Mouse (Mus musculus) lung, embryonic 14.5 days (tissue): ENCODE results near the gene Cabp2. TPM values are rescaled to one million over a fixed set of nuclear protein-coding genes. Genes with fewer than 3 reads are reported as not detected.
"Not testable (repeated sequence)": the region's sequence is repeated elsewhere in the genome, so short reads cannot be mapped to it uniquely, and the experiment has no call there.

Source experiments
- ATAC-seq: fragments of 200-750 bp; cut with Nextera tagmentation; 2 replicates; pipeline ENCODE4 v1.8.0; 2017; ENCODE audit warnings: mild to moderate bottlenecking, moderate TSS enrichment, moderate library complexity; ENCODE audit not compliant: insufficient read depth
- DNase-seq: peaks from one replicate; pipeline ENCODE4 v3.0.0-alpha.2; 2015
- H3K27ac ChIP-seq: fragments of 300-500 bp; sonication (generic); 2 replicates; pipeline ENCODE4 v1.5.1; 2014; ENCODE audit warnings: low read depth, mild to moderate bottlenecking, moderate library complexity
- H3K27me3 ChIP-seq: fragments of 300-500 bp; sonication (generic); 2 replicates; pipeline ENCODE4 v1.6.1; 2014; ENCODE audit warnings: low read length, control low read depth; ENCODE audit not compliant: insufficient read depth
- H3K36me3 ChIP-seq: fragments of 300-500 bp; sonication (generic); 2 replicates; pipeline ENCODE4 v1.6.1; 2014; ENCODE audit warnings: control low read depth; ENCODE audit not compliant: insufficient read depth
- H3K4me1 ChIP-seq: fragments of 300-500 bp; sonication (generic); 2 replicates; pipeline ENCODE4 v1.6.1; 2014; ENCODE audit warnings: antibody characterized with exemption, control low read depth; ENCODE audit not compliant: insufficient read depth
- H3K4me2 ChIP-seq: fragments of 300-500 bp; sonication (generic); 2 replicates; pipeline ENCODE4 v1.6.1; 2014; ENCODE audit warnings: mild to moderate bottlenecking
- H3K4me3 ChIP-seq: fragments of 300-500 bp; sonication (generic); 2 replicates; pipeline ENCODE4 v1.5.1; 2014; ENCODE audit warnings: low read depth, low read length
- H3K9ac ChIP-seq: fragments of 300-500 bp; sonication (generic); 2 replicates; pipeline ENCODE4 v1.6.1; 2014
- H3K9me3 ChIP-seq: fragments of 300-500 bp; sonication (generic); 2 replicates; pipeline ENCODE4 v1.6.1; 2016; ENCODE audit warnings: low read depth, low read length, control low read depth
- CTCF ChIP-seq: IDR thresholded peaks from 2 replicates; pipeline ENCODE4 v1.5.1; 2016; ENCODE audit warnings: antibody characterized with exemption, low read depth
- WGBS: fragments of 180-500 bp; shearing (Covaris S2); extraction: QIAGEN DNeasy Blood & Tissue Kit; methylation state at CpG from one replicate; pipeline ENCODE4 v1.1.7; 2014; 5-methylcytosine and 5-hydroxymethylcytosine counted together
- polyA plus RNA-seq: library from polyadenylated mRNA; unstranded; fragments of >200 nt; fragmentation: Nextera tagmentation; extraction: Ambion mirVana; gene quantifications from 2 replicates; pipeline ENCODE4 v1.2.1, GENCODE M21; 2014

The Cabp2 gene
- polyA plus RNA-seq, 1 experiment from 2014 or later, result not detected

- DNase-seq (peak; percentile 100), ATAC-seq (peak; percentile 74)
- H3K4me3 ChIP-seq, result peak overlapping the region; percentile 49
- peaks cover 23% of the 10 kb centered on the region for H3K36me3 ChIP-seq
- no peaks in the 10 kb centered on the region for H3K27me3 ChIP-seq
- H3K4me2 ChIP-seq, result peak overlapping the region; percentile 65
- WGBS, result 3% methylated on average over 38 of the region's 38 CpGs
- peaks cover 6% of the 10 kb centered on the region; the same call in 1 of the 2 replicates for H3K4me1 ChIP-seq
- peak overlapping the region; percentile 83; the same call in 1 of the 2 replicates for H3K27ac ChIP-seq
- H3K9ac ChIP-seq, result peak overlapping the region; percentile 58
- H3K9me3 ChIP-seq, result no peaks in the 10 kb centered on the region
- no peak for TF ChIP-seq CTCF
Measured at GRCm38 (mm10) chr19:4121097-4121805, 39.9 kb downstream of the Cabp2 start.

- 55% methylated on average over 6 of the region's 6 CpGs for WGBS
- not testable (repeated sequence) for H3K4me3 ChIP-seq
Measured at GRCm38 (mm10) chr19:4121896-4122295, 40.5 kb downstream of the Cabp2 start.

GRCm38 (mm10) chr19:4122411-4123370 is 41.3 kb downstream of the Cabp2 start:
- H3K27me3 ChIP-seq, result no peaks in the 10 kb centered on the region
- peaks cover 13% of the 10 kb centered on the region for H3K4me1 ChIP-seq
- no peak overlapping the region for H3K9ac ChIP-seq
- no peak overlapping the region for H3K4me2 ChIP-seq
- no peak overlapping the region for H3K4me3 ChIP-seq
- no peaks in the 10 kb centered on the region for H3K9me3 ChIP-seq
- peaks cover 8% of the 10 kb centered on the region for H3K36me3 ChIP-seq
- DNase-seq (no peak), ATAC-seq (no peak)
- TF ChIP-seq CTCF, result no peak
- no peak overlapping the region for H3K27ac ChIP-seq
- 73% methylated on average over 7 of the region's 7 CpGs for WGBS

More at GRCm38 (mm10) chr19:4121896-4122295, 40.5 kb downstream of the Cabp2 start:
- H3K9ac ChIP-seq, H3K27me3 ChIP-seq, ATAC-seq, DNase-seq, H3K9me3 ChIP-seq: not testable (repeated sequence)
- H3K4me1 ChIP-seq, result peaks cover 11% of the 10 kb centered on the region
- 0 out of 2 replicates have a peak overlapping the region, but pooled peaks have one; percentile 1 for H3K27ac ChIP-seq
- peak overlapping the region; percentile 65 for H3K4me2 ChIP-seq
- peaks cover 16% of the 10 kb centered on the region for H3K36me3 ChIP-seq

- Histone ChIP-seq H3K9ac (no peak overlapping the region), H3K4me2 (peak overlapping the region; percentile 55; the same call in 1 of the 2 replicates), H3K9me3 (no peaks in the 10 kb centered on the region), H3K4me3 (no peak overlapping the region), H3K27me3 (no peaks in the 10 kb centered on the region), H3K27ac (no peak overlapping the region), H3K4me1 (peaks cover 13% of the 10 kb centered on the region), H3K36me3 (peaks cover 15% of the 10 kb centered on the region)
- WGBS, result 68% methylated on average over 4 of the region's 4 CpGs
- no peak for TF ChIP-seq CTCF
- ATAC-seq, result no peak
- no peak for DNase-seq
Measured at GRCm38 (mm10) chr19:4124432-4124831, 43.1 kb downstream of the Cabp2 start.

- ATAC-seq, result peak; percentile 26
- peak overlapping the region; percentile 30; the same call in 1 of the 2 replicates for H3K27ac ChIP-seq
- H3K9ac ChIP-seq, result peak overlapping the region; percentile 89
- H3K4me3 ChIP-seq, result peak overlapping the region; percentile 89
- not testable (repeated sequence) for H3K27me3 ChIP-seq, H3K9me3 ChIP-seq
- peak overlapping the region; percentile 55 for H3K4me2 ChIP-seq
- H3K36me3 ChIP-seq, result peaks cover 17% of the 10 kb centered on the region
- 20% methylated on average over 4 of the region's 4 CpGs for WGBS
- H3K4me1 ChIP-seq, result peaks cover 12% of the 10 kb centered on the region
- DNase-seq, result peak; percentile 26
Measured at GRCm38 (mm10) chr19:4125268-4125667, 43.9 kb downstream of the Cabp2 start.

GRCm38 (mm10) chr19:4125741-4126696 is 44.6 kb downstream of the Cabp2 start, which contains the start of gene Aip:
TSS of gene Aip (minus strand) at chr19:4125858.
- H3K4me2 ChIP-seq, result peak within 1 kb of the TSS; percentile 90
- H3K9ac ChIP-seq, result peak within 1 kb of the TSS; percentile 89
- H3K4me3 ChIP-seq, result peak within 1 kb of the TSS; percentile 89
- no peaks in the 10 kb centered on the region for H3K27me3 ChIP-seq
- no peaks in the 10 kb centered on the region for H3K9me3 ChIP-seq
- H3K4me1 ChIP-seq, result peaks cover 10% of the 10 kb centered on the region
- H3K27ac ChIP-seq, result peak within 1 kb of the TSS; percentile 30
- WGBS, result under 1% methylated on average over 64 of the region's 64 CpGs
- H3K36me3 ChIP-seq, result peaks cover 21% of the 10 kb centered on the region
- ATAC-seq (peak; percentile 95), DNase-seq (peak; percentile 99)
- TF ChIP-seq CTCF, result peak; percentile 73
